Mouse (Mus musculus) thymus, postnatal 10 days (tissue): ENCODE measurements at regions not wholly inside any gene's neighbourhood (a gene's known extent, or its start where the extent isn't known, plus 50 kb on each side); places are given as distances from the start of the nearest gene placed in this dataset.
"Not testable (repeated sequence)": the region's sequence is repeated elsewhere in the genome, so short reads cannot be mapped to it uniquely, and the experiment has no call there.

Experiments used
- DNase-seq, 2 experiments: peaks; one replicate each; pipeline ENCODE4 v3.0.0; 2021; ENCODE audit warnings: low spot score in 2 of 2

DNA sequence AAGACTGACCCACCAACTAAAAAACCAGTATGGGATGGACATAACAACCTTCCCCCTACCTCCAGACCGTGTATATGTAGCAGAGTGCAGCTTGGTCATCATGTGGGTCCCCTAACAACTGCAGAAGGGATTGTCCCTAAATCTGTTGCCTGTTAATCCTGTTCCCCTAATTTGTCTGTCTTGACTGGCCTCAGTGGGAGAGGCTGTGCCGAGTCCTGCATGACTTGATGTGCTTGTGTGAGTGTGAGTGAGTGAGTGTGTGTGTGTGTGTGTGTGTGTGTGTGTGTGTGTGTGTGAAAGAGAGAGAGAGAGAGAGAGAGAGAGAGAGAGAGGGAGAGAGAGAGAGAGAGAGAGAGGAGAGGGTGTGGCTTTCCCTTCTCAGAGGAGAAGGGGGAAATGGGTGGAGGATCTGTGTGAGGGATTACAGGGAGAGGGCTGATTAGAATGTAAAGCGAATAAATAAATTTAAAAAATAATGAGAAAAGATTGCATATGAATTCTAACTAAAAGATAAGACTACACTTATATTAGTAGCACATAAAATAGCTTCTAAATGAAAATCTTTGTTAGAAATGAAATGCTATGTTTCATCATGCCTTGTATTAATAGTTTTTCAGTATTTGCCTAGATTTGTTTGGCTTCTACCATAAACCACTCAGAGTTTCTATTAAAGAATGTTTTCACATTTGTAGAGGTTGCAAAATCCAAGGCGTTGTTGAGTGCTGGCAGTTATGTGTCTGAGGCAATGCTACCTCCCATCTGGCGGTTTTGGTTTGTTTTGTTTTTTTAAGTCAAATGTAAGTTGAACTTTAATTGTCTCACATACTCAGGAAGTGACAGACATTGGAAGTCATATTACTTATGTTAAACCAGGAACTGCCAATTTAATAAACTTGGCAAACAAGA is 740.9 kb downstream of the Abca13 start:
- DNase-seq: no peak

DNA sequence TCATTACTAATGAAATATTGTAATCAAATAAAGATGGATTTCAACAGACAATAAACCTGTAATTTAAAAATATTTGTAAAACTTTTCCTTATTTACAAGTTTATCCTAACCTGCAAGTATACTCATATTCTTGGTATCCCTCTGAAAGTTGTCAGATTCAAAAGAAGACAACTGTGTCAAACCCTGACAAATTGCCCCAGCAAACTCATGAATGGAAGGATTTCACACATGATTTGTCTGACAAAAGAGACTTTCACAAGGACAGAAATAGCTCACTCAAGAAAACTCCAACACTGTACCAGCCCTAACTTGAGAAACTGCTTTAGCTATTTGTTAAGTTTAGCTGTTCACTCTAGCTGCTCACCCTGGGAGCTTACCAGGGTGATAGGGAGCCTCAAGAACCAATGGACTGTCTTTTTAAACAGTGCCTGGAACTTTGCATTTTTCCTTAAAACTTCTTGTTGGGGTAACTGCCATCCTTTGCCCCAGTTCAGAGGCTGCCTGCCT is 771.0 kb downstream of the Abca13 start:
- DNase-seq: no peak

DNA sequence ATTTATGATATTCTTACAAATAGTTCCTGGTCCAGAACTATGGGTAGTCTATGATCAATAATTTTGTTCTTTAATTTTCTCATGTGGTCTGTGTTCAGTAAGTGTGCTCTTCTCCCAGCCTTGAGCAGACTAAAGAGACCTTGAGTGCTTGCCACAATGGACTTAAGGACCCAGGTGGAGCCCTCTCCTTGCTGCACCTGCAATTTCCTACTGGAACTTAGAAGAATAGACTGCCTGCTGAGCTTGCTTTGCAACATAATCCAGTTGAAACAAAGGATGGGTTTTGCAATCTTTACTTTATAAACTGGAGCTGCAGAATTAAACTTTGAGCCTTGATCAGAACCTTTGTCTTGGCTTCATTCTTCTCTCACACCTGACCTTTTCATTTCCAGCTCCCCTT is 791.2 kb downstream of the Abca13 start:
- DNase-seq: no peak

DNA sequence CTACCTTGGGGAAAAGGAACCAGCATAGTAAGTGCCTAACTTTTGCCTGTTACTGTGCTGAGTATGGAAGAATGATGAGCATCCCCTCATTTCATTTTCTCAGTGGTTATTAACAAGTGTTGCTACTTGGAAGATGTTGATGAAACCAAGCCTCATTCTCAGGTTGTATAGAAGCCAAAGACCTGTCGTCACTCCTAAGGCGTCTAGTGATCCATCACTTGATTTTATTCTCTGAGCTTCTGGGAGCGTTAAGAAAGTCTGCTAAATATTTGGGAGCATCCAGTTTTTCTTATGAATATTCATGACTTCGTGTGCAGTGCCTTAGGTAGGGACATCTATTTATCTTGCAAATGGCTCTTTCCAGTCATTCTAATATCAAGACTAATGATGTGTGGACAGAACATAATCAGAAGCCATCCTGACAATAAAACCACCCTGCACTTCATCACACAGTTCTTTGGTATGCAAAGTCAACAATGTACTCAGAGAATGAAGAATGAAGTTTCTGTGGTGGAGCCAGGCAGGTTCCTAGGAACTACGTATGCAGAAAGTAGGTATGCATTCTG is 802.9 kb downstream of the Abca13 start:
- no peak for DNase-seq

DNA sequence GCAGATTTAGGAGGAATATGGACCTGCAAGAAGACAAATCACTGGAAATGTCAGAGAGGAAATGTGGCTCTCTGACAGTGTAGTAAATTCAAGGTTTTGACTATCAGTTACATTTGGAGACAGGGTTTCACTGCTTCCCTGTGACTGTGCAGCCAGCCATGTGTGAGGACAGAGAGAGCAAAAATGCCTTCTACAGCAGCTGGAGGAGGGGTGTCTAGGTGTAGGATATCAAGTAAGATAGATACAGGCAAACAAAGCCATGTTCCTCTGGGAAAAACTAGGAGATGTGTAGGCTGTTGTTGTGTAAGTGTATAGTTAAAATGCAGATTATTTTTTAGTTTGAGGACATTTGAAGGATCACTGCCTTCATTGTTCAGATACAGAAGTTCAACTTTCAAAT is 803.6 kb downstream of the Abca13 start:
- no peak for DNase-seq

DNA sequence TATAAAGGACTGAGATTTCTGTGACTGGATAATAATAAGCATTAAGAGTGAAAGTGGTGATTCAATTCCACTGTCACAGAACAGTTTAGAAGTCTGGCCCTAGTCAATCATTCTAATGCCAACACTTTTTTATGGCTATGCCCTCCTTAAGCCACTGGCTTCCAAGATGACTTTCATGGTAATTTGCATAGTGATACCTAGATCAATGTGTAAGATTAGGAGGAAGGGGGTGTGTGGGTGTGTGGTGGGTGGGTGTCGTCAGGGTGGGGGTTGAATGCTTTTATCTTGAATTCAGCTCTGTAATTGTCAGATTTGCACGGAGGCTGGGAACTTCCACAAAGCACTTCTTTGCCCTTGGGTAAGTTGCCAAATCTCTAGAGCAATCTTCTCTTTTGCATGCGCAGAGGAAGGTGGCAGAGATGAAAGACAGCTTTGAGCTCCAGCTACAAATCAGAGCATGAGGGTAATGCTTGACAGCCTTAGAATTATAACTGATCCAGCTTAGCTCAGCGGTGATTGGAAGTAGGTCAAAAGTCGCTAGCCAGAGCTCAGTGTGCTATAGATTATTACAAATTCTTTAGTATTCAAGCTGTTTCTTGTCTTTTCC is 805.9 kb downstream of the Abca13 start:
- DNase-seq: no peak

DNA sequence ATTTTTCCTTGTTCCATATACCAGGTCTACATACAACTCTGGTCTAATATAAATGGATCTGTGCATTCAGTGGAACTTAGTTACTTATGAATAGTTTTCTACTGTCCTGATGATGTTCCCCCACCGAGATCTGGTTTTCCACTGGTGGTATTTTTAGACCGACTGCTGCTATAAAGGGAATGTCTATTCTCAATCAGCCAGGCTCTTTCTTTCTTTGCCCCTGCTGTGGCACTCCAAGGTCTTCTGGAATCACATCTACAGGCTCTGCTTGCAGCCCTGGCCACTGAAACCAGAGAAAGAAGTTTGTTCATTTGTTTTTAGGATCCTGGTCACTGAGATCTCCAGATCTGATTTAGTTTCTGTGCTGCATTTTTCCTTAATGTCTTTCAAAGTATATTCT is 810.4 kb downstream of the Abca13 start:
- DNase-seq: no peak

DNA sequence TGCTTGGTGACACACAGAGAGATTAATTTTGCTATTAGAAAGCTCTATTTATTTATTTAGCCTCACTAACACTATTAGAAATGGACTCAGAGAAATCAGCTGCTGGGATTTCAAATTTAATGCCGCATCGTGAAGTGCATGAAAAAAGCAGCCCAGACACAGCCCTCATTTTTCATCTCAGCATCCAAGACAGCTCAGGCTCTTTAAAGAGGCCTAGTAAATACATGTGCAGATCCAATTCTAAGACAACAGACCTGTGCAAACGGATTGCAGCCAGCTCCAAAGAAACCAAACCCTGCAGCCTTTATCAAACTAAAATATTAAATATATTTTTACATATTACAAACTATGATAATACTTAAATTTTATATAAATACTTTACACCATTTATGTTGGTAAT is 815.1 kb downstream of the Abca13 start:
- DNase-seq: no peak

DNA sequence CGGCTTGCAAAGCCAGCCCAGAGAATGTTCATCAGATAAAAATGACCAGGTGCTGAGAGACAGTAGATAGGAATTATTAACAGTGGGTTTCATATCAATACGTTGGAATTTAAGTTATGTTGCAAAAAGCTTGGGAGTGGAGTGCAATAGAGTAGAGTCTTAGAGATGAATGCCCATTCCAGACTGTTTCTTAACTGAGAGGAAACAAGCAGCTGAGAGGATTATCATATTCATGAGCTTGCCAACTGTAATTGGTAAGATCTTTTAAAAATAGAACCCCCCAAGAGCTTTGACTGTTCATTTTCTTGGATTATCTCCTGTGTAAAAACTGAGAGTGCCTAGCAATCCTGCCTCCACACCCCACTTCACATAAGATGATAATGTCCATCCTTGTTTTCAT is 854.9 kb downstream of the Abca13 start:
- DNase-seq: no peak

DNA sequence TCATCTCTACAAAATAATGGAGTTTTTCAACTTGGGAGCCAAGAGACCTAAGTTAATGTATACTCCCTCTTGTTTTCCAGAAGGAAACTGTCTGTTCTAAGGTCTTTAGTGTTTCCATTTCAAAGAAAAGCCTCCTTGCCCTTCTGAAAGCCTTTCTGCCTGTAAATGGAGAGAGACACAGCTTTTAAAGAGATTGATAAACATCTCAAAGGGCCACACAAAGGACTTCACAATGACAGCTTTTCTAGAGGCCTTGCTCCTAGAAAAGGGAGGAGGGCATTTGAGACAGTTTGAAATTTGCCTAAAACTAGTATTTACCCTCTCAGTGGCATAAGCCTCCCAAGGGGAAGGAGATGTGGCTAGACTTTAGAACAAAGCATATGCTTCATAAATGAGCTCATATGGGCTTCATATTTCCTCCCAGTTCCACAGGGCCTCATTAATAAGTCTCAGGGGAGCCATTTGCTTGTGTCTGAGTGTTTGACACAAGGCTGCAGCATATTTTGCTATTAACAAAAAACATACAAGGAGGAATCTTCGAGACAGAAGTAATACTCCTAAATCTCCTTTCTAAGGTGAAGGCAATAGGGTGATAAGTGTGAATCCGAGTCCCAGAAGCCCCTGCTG is 860.0 kb downstream of the Abca13 start:
- DNase-seq: no peak

DNA sequence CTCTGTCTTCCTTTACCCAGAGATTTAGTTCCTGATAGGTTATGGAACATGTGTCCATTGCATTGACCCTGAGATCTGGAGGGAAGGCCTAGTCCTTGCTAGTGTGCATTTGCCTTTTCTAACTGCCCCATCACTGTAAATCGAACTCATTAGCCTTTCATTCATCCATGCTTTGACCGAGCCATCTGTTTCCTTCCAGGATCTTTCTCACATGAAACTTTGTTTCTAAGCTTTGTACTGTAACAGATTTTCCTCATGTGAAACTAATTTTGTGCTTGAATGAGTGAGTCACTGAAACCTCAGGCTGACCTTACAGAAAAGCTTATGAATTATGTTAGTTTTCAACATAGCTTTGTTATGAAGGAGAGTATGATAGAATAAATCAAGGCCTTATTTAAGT is 880.1 kb downstream of the Abca13 start:
- DNase-seq: no peak

DNA sequence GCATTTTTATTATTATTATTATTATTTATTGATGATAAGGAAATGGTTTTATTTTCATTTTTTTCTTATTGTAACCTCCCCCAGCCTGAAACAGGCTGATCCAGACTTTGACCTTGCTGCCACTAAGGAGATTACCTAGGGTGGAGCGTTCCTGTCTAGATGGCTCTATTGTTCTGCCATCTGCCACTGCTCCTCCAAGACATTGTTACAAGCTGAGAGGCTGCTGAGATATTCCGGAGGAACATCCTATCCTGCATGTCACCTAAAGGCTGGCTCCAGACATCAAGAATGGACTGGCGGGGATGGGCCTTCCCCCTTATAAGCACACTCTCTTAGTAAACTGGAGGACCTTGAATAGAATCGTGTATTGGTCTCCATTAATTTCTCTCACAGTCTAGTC is 896.2 kb downstream of the Abca13 start:
- DNase-seq: no peak

DNA sequence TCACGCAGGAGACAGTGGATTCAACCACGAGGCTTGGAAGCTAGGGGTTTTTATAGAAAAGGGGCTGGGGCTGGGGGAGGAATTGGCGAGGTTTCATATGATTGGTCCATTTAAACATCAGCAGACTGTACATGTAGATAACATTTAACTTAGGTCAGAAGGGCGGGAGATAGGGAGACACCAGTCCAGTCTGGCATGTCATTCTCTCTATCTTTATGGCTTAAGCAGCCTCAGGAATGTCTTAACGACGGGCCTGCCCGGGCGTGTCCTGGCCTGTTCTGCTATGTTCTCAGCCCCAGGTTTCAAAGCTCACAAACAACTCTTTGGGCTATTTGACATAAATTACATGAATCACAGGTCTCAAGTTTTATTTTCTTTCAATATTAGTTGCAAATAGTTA is 910.6 kb downstream of the Abca13 start:
- DNase-seq: not testable (repeated sequence)

DNA sequence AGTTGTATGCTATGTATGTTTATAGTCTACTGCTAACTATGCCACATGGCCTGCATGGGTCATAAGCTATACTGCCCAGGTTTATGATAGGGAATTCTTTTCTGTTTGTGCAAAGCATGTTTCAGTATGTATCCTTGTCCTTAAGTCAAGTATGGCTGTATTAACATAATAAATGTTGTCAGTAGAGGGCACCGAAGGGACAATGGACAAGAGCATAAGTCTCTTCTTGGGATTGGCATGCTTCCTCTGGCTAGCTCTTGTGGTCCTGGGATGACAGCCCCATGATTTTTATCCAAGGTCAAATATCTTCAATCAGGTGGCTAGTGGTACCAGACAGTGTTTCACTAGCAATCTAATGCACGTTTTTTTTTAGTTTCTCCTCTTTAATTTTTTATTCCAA is 913.3 kb downstream of the Abca13 start:
- DNase-seq: no peak

DNA sequence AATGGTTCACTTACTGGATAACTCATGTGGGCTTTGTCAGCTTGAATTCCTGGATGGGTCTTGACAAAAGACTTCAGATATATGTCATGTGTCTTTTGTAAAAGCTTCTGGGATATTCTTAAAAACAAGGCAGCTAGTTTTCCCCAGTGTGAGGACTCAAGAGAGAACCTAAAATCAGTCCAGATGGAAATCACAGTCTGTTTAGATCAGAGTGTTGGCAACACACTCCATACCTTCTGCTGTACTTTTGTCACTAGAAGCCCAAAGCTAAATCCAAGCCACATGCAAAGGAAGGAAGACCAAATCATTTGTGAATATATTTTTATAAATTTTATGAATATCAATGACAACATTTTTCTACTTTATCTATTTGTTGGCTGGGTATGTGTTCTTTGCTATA is 950.4 kb downstream of the Abca13 start:
- no peak for DNase-seq

DNA sequence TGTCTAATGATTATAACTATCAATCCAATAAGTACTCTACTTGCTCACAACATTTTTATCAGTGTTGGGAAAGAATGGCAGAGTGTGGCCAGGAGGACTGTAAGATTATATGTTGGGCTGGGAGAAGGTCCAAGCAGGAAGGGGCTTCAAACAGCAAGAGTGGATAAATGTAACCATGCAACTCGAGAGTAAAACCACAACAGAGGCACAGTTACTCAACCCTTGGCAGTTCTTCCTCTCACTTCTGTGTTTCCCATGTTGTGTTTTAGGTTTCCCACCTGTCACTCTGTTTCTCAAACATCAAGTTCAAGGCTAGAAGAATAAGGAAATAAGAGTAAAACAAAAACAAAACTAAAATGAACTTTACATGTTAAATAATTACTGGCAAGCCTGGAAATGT is 957.4 kb downstream of the Abca13 start:
- DNase-seq: no peak

DNA sequence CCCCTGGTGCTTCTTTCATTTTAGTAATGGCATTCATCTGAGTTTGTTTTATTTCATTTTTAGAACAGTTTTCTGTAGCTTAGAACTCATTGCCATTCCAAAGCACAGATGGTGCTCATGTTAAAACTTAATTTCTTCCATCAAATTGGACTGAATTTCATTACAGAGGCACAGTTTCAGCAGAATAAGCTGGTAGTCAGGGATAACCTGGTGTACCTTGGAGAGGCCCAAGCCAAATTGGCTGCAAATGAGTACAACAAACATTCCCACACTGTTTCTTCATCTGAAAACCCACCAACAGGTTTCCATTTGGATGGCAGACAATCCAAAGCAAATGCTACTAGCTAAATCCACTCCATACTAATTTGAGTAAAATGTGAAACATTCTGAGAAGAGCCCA is 960.2 kb upstream of the Vwc2 start:
- DNase-seq: no peak

DNA sequence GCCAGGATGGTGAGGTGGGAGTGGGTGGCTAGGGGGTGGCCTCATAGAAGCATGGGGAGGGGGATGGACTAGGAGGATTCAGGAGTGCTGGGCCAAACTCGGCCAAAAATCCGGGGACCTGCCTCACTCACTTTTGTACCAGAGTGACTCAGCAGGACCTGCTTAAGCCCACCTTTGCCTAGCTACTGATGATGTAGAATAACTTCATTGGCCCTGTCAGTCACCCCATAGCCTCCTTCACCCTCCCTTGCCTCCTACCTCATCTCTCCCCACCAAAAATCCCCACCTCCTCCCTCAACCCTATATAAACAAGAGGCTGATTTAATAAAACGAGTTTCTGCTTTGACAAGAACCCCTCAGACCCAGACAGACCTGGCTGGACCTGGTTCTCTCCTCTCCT is 920.3 kb upstream of the Vwc2 start:
- DNase-seq: no peak

DNA sequence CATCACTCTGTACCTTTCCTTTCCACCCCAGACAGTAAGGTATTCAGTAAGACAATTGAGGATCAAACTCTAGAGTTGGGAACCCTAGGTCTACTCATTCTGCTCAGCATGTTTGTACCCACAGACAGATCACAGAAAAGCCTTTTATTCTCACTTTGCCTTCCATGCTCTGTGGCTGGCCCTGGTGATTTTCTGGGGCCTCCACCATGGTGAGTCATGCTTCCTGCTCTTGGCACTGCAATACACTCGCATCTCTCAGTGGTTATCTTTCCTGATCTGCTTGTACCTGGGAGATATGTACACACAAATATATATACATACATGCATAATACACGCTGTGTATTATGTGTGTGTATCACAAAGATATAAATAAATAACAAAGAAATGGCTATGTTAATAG is 919.2 kb upstream of the Vwc2 start:
- no peak for DNase-seq

DNA sequence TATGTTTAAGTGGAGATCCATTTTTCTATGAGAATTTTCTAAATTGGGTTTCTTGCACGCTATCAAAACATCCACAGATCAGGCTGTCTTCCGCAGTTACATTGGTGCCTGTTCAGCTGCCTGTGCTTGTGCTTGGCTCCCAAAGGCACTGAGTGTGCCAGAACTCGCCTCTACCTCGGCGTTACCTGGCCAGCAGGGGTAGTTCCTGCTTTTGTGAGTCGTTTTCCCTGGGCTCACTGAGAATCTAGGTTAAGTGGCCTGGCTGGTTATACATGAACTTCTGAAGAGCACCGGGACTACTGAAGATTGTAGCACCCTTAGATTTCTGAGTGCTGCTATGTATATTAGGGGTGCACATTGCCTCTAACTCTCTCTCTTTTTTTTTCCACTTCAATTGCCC is 913.0 kb upstream of the Vwc2 start:
- peak in 1 of 2 experiments; percentile 16 for DNase-seq

DNA sequence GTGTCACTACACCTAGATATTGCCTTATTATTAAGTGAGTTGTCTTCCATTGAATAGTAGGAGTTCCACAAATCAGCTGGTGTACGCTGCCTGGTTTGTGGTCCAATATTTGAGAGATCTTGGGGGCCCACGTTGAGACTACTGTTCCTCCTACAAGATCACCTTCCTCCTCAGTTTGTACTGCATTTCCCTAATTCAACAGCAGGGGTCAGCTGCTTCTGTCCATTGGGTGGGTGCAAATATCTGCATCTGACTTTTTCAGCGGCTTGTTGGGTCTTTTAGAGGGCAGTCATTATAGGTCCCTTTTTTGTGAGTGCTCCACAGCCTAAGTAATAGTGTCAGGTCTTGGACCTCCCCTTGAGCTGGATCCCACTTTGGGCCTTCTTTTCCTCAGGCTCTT is 908.8 kb upstream of the Vwc2 start:
- no peak for DNase-seq
